Mouse (Mus musculus): ENCODE measurements at regions not wholly inside any gene's neighbourhood (a gene's known extent, or its start where the extent isn't known, plus 50 kb on each side); places are given as distances from the start of the nearest gene placed in this dataset.

GRCm38 (mm10) chr11:64332406-64332805 is 102.7 kb upstream of the Hs3st3a1 start:
- TF ChIP-seq POLR2A (IDR thresholded peaks at IDR 0.05; ENCODE audit: borderline replicate concordance, extremely low read depth, low read depth, low read length) = no peak
- TF ChIP-seq CTCF (IDR thresholded peaks at IDR 0.05; ENCODE audit: insufficient read depth, low read length) = no peak
